Mouse (Mus musculus): ENCODE results near the gene Gjb3.

The Gjb3 gene

DNA sequence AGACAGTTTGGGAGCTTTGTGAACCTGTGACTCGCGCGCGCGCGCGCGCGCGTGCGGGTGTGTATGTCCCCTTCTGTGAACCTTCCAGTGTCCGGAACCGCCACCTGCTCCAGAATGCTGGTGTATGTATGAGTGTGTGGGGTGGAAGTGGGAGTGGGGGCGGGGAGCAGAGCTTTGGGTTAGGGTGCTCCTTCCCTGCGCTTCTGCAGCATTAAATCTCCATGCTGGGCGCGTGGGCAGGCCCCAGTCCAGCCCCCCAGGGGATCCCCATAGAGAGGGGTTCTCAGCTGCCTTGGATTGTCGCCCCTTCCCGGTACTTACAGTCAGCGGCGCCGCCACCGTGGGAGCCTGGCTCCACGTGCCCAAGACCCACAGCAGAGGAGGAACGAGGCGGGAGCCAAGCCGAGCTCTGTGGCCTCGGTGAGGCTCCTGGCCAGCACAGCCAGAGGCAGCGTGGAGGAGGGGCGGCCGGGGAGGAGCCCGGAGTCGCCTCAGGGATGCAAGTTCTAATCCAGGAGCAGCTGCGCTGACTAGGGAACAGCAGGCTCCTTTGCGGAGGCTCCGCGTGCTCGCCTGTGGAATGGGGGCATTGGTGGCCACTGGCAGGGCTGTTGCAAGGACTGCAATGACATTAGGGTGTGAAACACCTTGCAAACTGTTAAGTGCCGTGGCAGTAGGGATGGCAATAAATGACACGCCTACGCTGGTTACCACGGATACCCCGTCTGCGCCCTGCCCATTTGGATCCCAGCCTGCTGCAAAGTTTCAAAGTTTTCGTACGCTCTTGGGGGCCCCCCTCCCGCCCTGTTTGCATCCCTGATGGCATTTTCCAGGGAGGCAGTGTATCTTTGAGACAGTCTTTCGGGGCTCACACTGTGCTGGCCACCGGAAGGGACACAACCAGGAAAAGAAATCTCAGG lies at the start of gene Gjb3:
Gene Gjb3, minus strand, starts transcription at position 664 of the 920 bp plus-strand sequence.
- in situ Hi-C loops (cut with MboI, MseI), result no loop called here

- in situ Hi-C loops (cut with MboI, MseI), result loop anchor here (5.0 to 10.0 kb wide), 2 partner anchors 1167 to 1170 kb away; no protein-coding TSS in a partner anchor
Observed at GRCm38 (mm10) chr4:127377344-127377743, 46.7 kb upstream of the Gjb3 start.

GRCm38 (mm10) chr4:127375541-127376177 lies 45.0 kb upstream of the Gjb3 start:
- in situ Hi-C loops (cut with MboI, MseI), result loop anchor here (5.0 to 10.0 kb wide), 2 partner anchors 1169 to 1172 kb away; no protein-coding TSS in a partner anchor

- in situ Hi-C loops (cut with MboI, MseI), result loop anchor here (5.0 to 10.0 kb wide), 2 partner anchors 1170 to 1173 kb away; no protein-coding TSS in a partner anchor
Observed at GRCm38 (mm10) chr4:127374645-127375044, 44.0 kb upstream of the Gjb3 start.

- in situ Hi-C loops (cut with MboI, MseI), result loop anchor here in 1 of 2 experiments (10.0 kb wide), 1 partner anchor 1171 kb away; no protein-coding TSS in a partner anchor
Observed at GRCm38 (mm10) chr4:127373491-127373890, 42.8 kb upstream of the Gjb3 start.

GRCm38 (mm10) chr4:127371546-127371945 lies 40.9 kb upstream of the Gjb3 start:
- in situ Hi-C loops (cut with MboI, MseI), result loop anchor here in 1 of 2 experiments (10.0 kb wide), 1 partner anchor 1173 kb away; no protein-coding TSS in a partner anchor

DNA sequence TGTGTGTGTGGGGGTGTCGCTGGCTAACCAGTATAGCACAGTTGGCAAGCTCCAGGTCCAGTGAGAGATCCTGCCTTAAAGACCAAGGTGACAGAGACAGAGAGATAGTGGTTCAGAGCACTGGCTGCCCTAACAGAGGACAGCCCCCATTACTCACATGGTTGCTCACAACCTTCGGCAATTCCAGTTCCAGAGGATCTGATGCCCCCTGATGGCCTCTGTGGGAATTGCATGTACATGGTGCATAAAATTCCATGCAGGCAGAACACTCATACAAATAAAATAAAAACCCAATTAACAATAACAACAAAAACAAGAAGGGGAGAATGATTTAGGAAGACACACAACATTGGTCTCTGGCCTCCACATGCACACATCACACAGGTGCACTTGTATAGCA lies 39.8 kb upstream of the Gjb3 start:
- in situ Hi-C loops (cut with MboI, MseI), result loop anchor here in 1 of 2 experiments (10.0 kb wide), 1 partner anchor 1174 kb away; no protein-coding TSS in a partner anchor

DNA sequence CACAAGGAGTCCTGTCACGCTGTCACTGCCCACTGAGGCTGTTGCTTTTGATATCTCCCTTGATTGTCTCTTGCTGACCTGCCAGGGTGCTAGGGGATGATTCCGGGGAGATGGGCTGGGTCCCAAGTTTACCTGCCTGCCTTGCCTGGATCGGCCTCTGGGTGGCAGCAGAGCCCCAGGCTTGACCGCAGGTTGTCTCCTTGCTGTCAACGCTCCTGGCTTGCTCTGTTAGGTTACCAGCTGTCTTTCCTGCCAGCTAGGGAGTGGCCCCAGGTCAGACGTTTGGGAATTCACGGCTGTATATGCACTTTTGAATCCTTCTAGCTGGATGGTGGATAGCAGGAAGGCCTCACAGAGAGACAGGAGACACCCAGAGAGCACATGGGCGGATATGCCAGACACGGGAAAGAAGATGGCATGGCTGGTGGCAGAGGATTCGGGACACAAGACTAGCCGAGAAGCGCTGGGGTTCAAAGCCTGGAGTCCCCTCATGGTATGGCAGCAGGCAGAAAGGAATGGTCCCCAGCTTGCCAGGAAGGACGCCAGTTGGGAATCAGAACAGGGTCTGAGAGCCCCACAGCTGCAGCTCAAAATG lies 37.8 kb upstream of the Gjb3 start:
- in situ Hi-C loops (cut with MboI, MseI), result no loop called here

DNA sequence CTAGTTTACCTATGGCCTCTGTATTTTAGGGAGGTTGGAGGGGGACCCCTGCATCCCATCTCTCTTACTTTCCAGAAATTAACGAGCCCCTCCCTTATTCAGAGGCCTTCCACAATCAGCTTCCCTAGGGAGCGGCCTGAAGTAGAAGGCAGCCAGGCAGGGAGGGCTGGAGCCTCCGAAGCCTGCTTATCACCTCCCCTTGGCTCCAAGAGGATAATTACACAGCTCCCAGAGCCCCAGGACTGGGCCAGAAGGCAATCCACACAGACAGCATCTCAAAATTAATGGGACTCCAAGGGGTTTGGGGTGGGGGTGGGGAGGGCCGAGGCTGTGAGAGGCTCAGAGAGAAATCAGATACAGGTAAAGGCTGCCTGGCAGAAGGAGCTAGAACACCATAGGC lies 35.2 kb upstream of the Gjb3 start:
- in situ Hi-C loops (cut with MboI, MseI), result no loop called here

- in situ Hi-C loops (cut with MboI, MseI), result no loop called here
Observed at GRCm38 (mm10) chr4:127365433-127365832, 34.8 kb upstream of the Gjb3 start.

DNA sequence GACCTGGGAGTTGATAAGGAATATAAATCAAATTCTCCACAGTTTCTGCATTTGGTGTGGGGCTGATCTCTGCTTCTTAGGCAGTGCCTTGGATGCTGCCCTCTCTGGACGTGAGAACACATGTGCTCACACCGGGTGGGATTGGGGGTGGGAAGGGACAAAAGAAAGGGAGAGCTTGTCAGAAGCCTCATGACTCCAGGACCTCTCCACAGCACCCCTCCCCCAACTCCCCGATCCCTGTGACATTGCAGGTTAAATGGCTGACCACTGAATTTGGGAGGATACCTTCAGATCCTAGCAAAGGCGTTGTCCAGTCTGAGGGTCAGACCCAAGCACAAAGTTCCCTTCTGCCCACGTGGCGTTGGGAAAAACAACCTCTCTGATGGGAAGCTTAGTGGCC lies 33.8 kb upstream of the Gjb3 start:
- in situ Hi-C loops (cut with MboI, MseI), result no loop called here

GRCm38 (mm10) chr4:127363331-127363730 lies 32.7 kb upstream of the Gjb3 start:
- in situ Hi-C loops (cut with MboI, MseI), result no loop called here

- in situ Hi-C loops (cut with MboI, MseI), result no loop called here
Observed at GRCm38 (mm10) chr4:127362520-127362919, 31.9 kb upstream of the Gjb3 start.

- in situ Hi-C loops (cut with MboI, MseI), result no loop called here
Observed at GRCm38 (mm10) chr4:127358018-127358417, 27.4 kb upstream of the Gjb3 start, which contains the start of gene Gjb5. Gene Gjb5 (minus strand): TSS chr4:127358181.

DNA sequence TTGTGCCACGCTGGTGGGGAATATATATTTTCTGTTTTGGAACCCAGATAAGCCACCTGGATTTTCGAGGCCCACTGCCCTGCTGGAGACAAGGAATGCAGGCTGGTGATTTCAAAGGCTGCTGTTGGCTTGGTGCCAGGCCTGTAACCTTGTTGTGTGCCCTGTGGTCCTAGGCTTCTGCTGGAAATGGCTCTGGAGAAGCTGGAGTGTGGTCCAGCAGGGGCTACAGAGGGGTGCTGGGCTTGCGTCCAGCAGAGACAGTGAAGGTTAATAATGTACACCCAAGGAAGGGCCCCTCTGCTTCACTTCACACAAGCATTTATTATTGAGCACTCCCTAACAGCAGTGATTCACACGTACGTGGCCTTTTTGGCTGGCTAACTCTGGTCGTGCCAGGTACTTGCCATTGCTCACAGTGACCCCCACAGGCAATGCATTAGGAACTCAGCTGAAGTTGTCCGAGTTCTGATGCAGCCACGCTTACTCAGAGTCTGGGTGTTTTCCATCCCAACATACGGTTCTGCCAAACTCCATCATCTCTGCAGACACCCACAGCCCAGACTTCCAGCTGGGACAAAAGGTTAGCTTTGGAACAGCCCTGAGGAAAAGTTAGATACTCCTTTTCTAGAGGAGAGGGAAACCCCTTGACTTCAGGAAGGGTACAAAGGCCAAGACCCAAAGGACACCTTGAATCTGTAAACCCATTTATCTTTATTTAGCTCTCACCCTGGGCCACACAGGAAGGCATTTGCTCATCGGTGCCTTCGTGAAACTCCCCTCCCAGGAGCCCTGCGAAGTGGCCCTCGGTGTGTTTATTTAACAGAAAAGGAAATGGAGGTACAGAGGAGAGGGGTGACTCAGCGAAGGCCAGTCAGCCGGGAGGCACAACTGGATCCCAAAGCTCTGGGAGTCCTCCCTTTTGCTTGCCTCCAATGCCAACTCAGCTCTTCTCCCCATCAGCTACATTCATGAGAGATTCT lies 24.2 kb upstream of the Gjb3 start:
- in situ Hi-C loops (cut with MboI, MseI), result no loop called here

- in situ Hi-C loops (cut with MboI, MseI), result no loop called here
Observed at GRCm38 (mm10) chr4:127353951-127354438, 23.4 kb upstream of the Gjb3 start, which contains the start of gene Gjb4. Gene Gjb4 (minus strand): TSS chr4:127354081.

GRCm38 (mm10) chr4:127352594-127352993 lies 21.9 kb upstream of the Gjb3 start:
- in situ Hi-C loops (cut with MboI, MseI), result no loop called here

- in situ Hi-C loops (cut with MboI, MseI), result no loop called here
Observed at GRCm38 (mm10) chr4:127349560-127350300, 19.1 kb upstream of the Gjb3 start.

DNA sequence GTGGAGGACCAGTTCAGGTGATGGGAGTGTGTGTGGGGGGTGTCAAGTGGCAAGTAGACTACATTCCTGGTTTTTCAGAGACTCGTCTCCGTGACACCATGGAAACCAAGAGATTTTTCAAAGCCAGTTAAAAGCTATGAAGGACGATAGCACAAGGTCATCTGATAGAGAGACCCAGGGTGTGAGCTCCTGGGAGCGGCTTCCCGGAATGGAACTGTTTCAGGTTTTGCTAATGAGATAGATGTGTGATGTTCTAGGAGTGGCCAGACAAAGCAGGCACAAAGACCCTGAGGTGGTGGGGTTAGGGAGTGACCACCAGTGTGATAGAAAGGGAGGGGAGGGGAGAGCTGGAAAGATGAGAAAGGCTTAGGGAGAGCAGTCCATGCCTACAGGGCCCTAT lies 14.4 kb upstream of the Gjb3 start:
- in situ Hi-C loops (cut with MboI, MseI), result no loop called here

GRCm38 (mm10) chr4:127341372-127341771 lies 10.7 kb upstream of the Gjb3 start:
- in situ Hi-C loops (cut with MboI, MseI), result no loop called here

All from T-helper 17 cell (primary cell).